Mouse (Mus musculus) limb, embryonic 12.5 days (tissue): ENCODE measurements at regions not wholly inside any gene's neighbourhood (a gene's known extent, or its start where the extent isn't known, plus 50 kb on each side); places are given as distances from the start of the nearest gene placed in this dataset.

ENCODE experiments used
- ATAC-seq: fragments of 200-750 bp; cut with Nextera tagmentation; 2 replicates; pipeline ENCODE4 v1.8.0; 2017; ENCODE audit warnings: low read depth, moderate TSS enrichment; ENCODE audit not compliant: insufficient number of reproducible peaks, insufficient read depth, low FRiP score, low TSS enrichment
- H3K27ac ChIP-seq: fragments of 300-500 bp; sonication (generic); 2 replicates; pipeline ENCODE4 v1.5.1; 2016; ENCODE audit warnings: mild to moderate bottlenecking, moderate library complexity
- H3K27me3 ChIP-seq: fragments of 300-500 bp; sonication (generic); 2 replicates; pipeline ENCODE4 v1.6.1; 2016; ENCODE audit warnings: mild to moderate bottlenecking, moderate library complexity
- H3K36me3 ChIP-seq: fragments of 300-500 bp; sonication (generic); 2 replicates; pipeline ENCODE4 v1.6.1; 2016; ENCODE audit warnings: mild to moderate bottlenecking, moderate library complexity
- H3K4me1 ChIP-seq: fragments of 300-500 bp; sonication (generic); replicated peaks from 2 replicates; pipeline ENCODE4 v1.6.1; 2016
- H3K4me2 ChIP-seq: fragments of 300-500 bp; sonication (generic); 2 replicates; pipeline ENCODE4 v1.6.1; 2016; ENCODE audit warnings: mild to moderate bottlenecking, moderate library complexity
- H3K4me3 ChIP-seq: fragments of 300-500 bp; sonication (generic); replicated peaks from 2 replicates; pipeline ENCODE4 v1.5.1; 2016; ENCODE audit warnings: mild to moderate bottlenecking
- H3K9ac ChIP-seq: fragments of 300-500 bp; sonication (generic); replicated peaks from 2 replicates; pipeline ENCODE4 v1.6.1; 2016; ENCODE audit warnings: mild to moderate bottlenecking, moderate library complexity
- H3K9me3 ChIP-seq: fragments of 300-500 bp; sonication (generic); 2 replicates; pipeline ENCODE4 v1.6.1; 2016; ENCODE audit warnings: mild to moderate bottlenecking, moderate library complexity
- WGBS: fragments of 180-500 bp; shearing (Covaris S2); methylation state at CpG from one replicate; pipeline ENCODE4 v1.1.7; 2016; 5-methylcytosine and 5-hydroxymethylcytosine counted together

GRCm38 (mm10) chr3:149117684-149118056, 127.3 kb upstream of the Adgrl2 start:
- Histone ChIP-seq H3K4me2 (no peak overlapping the region), H3K4me1 (peaks cover 14% of the 10 kb centered on the region; the same call in 1 of the 2 replicates), H3K9ac (no peak overlapping the region), H3K9me3 (no peaks in the 10 kb centered on the region), H3K4me3 (no peak overlapping the region), H3K36me3 (no peaks in the 10 kb centered on the region), H3K27me3 (no peaks in the 10 kb centered on the region), H3K27ac (no peak overlapping the region)
- WGBS = 81% methylated on average over 4 of the region's 4 CpGs
- ATAC-seq = no peak

- ATAC-seq = no peak
- Histone ChIP-seq H3K4me3 (no peak overlapping the region), H3K4me2 (no peak overlapping the region), H3K4me1 (peaks cover 19% of the 10 kb centered on the region), H3K36me3 (no peaks in the 10 kb centered on the region), H3K9ac (no peak overlapping the region), H3K27me3 (no peaks in the 10 kb centered on the region), H3K9me3 (no peaks in the 10 kb centered on the region), H3K27ac (no peak overlapping the region)
- WGBS = 52% methylated on average over 6 of the region's 6 CpGs
These were observed 126.8 kb upstream of the Adgrl2 start for GRCm38 (mm10) chr3:149117018-149117683.

- Histone ChIP-seq H3K9me3 (no peaks in the 10 kb centered on the region), H3K36me3 (no peaks in the 10 kb centered on the region), H3K27me3 (no peaks in the 10 kb centered on the region), H3K27ac (no peak overlapping the region), H3K9ac (no peak overlapping the region), H3K4me2 (no peak overlapping the region), H3K4me3 (no peak overlapping the region), H3K4me1 (peaks cover 24% of the 10 kb centered on the region)
- ATAC-seq = no peak
- 69% methylated on average over 11 of the region's 11 CpGs for WGBS
These were observed 126.2 kb upstream of the Adgrl2 start for GRCm38 (mm10) chr3:149116604-149117003.

GRCm38 (mm10) chr3:149115901-149116300, 125.5 kb upstream of the Adgrl2 start:
- Histone ChIP-seq H3K27ac (no peak overlapping the region), H3K36me3 (no peaks in the 10 kb centered on the region), H3K4me2 (no peak overlapping the region), H3K4me3 (no peak overlapping the region), H3K27me3 (no peaks in the 10 kb centered on the region), H3K9me3 (no peaks in the 10 kb centered on the region), H3K9ac (no peak overlapping the region), H3K4me1 (peaks cover 31% of the 10 kb centered on the region)
- 83% methylated on average over 12 of the region's 12 CpGs for WGBS
- ATAC-seq = no peak

GRCm38 (mm10) chr3:149112878-149113277, 122.5 kb upstream of the Adgrl2 start:
- 71% methylated on average over 6 of the region's 6 CpGs for WGBS
- H3K9ac ChIP-seq = no peak overlapping the region
- no peak for ATAC-seq
- H3K36me3 ChIP-seq = no peaks in the 10 kb centered on the region
- H3K27me3 ChIP-seq = no peaks in the 10 kb centered on the region
- no peaks in the 10 kb centered on the region for H3K9me3 ChIP-seq
- no peak overlapping the region for H3K4me3 ChIP-seq
- H3K4me2 ChIP-seq = no peak overlapping the region
- no peak overlapping the region for H3K27ac ChIP-seq
- H3K4me1 ChIP-seq = peaks cover 40% of the 10 kb centered on the region

- H3K36me3 ChIP-seq = no peaks in the 10 kb centered on the region
- no peak overlapping the region for H3K4me2 ChIP-seq
- H3K4me1 ChIP-seq = peaks cover 34% of the 10 kb centered on the region
- 39% methylated on average over 19 of the region's 19 CpGs for WGBS
- no peak overlapping the region for H3K9ac ChIP-seq
- no peaks in the 10 kb centered on the region for H3K27me3 ChIP-seq
- no peaks in the 10 kb centered on the region for H3K9me3 ChIP-seq
- no peak for ATAC-seq
- no peak overlapping the region for H3K4me3 ChIP-seq
- H3K27ac ChIP-seq = no peak overlapping the region
These were observed 121.4 kb upstream of the Adgrl2 start for GRCm38 (mm10) chr3:149111529-149112439.

- WGBS = 46% methylated on average over 9 of the region's 9 CpGs
- H3K27ac ChIP-seq = 0 out of 2 replicates have a peak overlapping the region, but pooled peaks have one; percentile 13
- no peaks in the 10 kb centered on the region for H3K27me3 ChIP-seq
- H3K9ac ChIP-seq = no peak overlapping the region
- no peak; the same call in 1 of the 2 replicates for ATAC-seq
- no peak overlapping the region for H3K4me2 ChIP-seq
- no peaks in the 10 kb centered on the region for H3K36me3 ChIP-seq
- no peaks in the 10 kb centered on the region for H3K9me3 ChIP-seq
- H3K4me3 ChIP-seq = no peak overlapping the region
- H3K4me1 ChIP-seq = peaks cover 31% of the 10 kb centered on the region
These were observed 120.5 kb upstream of the Adgrl2 start for GRCm38 (mm10) chr3:149110831-149111230.

- H3K36me3 ChIP-seq = no peaks in the 10 kb centered on the region
- H3K9ac ChIP-seq = no peak overlapping the region
- no peaks in the 10 kb centered on the region for H3K9me3 ChIP-seq
- peaks cover 13% of the 10 kb centered on the region for H3K4me1 ChIP-seq
- ATAC-seq = no peak
- WGBS = 58% methylated on average over 13 of the region's 13 CpGs
- no peaks in the 10 kb centered on the region for H3K27me3 ChIP-seq
- H3K4me3 ChIP-seq = no peak overlapping the region
- no peak overlapping the region for H3K27ac ChIP-seq
- no peak overlapping the region for H3K4me2 ChIP-seq
These were observed 115.5 kb upstream of the Adgrl2 start for GRCm38 (mm10) chr3:149105709-149106450.

- 95% methylated on average over 4 of the region's 4 CpGs for WGBS
- no peaks in the 10 kb centered on the region for H3K9me3 ChIP-seq
- no peak overlapping the region for H3K4me2 ChIP-seq
- no peak overlapping the region for H3K4me3 ChIP-seq
- H3K9ac ChIP-seq = no peak overlapping the region
- H3K27me3 ChIP-seq = no peaks in the 10 kb centered on the region
- H3K27ac ChIP-seq = no peak overlapping the region
- peaks cover 6% of the 10 kb centered on the region; the same call in 1 of the 2 replicates for H3K4me1 ChIP-seq
- no peaks in the 10 kb centered on the region for H3K36me3 ChIP-seq
- no peak for ATAC-seq
These were observed 114.8 kb upstream of the Adgrl2 start for GRCm38 (mm10) chr3:149105181-149105580.

GRCm38 (mm10) chr3:149104080-149104479, 113.7 kb upstream of the Adgrl2 start:
- ATAC-seq = no peak
- WGBS = 73% methylated on average over 6 of the region's 6 CpGs

GRCm38 (mm10) chr3:149103469-149103868, 113.1 kb upstream of the Adgrl2 start:
- H3K36me3 ChIP-seq = no peaks in the 10 kb centered on the region
- H3K4me1 ChIP-seq = peaks cover 5% of the 10 kb centered on the region; the same call in 1 of the 2 replicates
- H3K27ac ChIP-seq = no peak overlapping the region
- no peaks in the 10 kb centered on the region for H3K27me3 ChIP-seq
- 93% methylated on average over 3 of the region's 3 CpGs for whole genome bisulfite sequencing
- H3K4me3 ChIP-seq = no peak overlapping the region
- H3K9ac ChIP-seq = no peak overlapping the region
- no peaks in the 10 kb centered on the region for H3K9me3 ChIP-seq
- no peak for ATAC-seq
- H3K4me2 ChIP-seq = no peak overlapping the region

More at GRCm38 (mm10) chr3:149104080-149104479, 113.7 kb upstream of the Adgrl2 start:
- Histone ChIP-seq H3K4me3 (no peak overlapping the region), H3K36me3 (no peaks in the 10 kb centered on the region), H3K4me2 (no peak overlapping the region), H3K9ac (no peak overlapping the region), H3K4me1 (peaks cover 5% of the 10 kb centered on the region; the same call in 1 of the 2 replicates), H3K27me3 (no peaks in the 10 kb centered on the region), H3K27ac (no peak overlapping the region), H3K9me3 (no peaks in the 10 kb centered on the region)
